Mouse (Mus musculus) heart, embryonic 16.5 days (tissue): ENCODE measurements around the gene Tmem161a. TPM values are rescaled to one million over a fixed set of nuclear protein-coding genes. Genes with fewer than 3 reads are reported as not detected.

ENCODE experiments used
- ATAC-seq: fragments of 200-750 bp; cut with Nextera tagmentation; replicated peaks from 2 replicates; pipeline ENCODE4 v1.8.0; 2017; ENCODE audit warnings: moderate number of reproducible peaks; ENCODE audit not compliant: insufficient read depth, low FRiP score; ENCODE audit errors: extremely low read depth
- H3K27ac ChIP-seq: fragments of 300-500 bp; sonication (generic); 2 replicates; pipeline ENCODE4 v1.5.1; 2014; ENCODE audit warnings: mild to moderate bottlenecking, low read length, control low read depth, moderate library complexity
- H3K27me3 ChIP-seq: fragments of 300-500 bp; sonication (generic); 2 replicates; pipeline ENCODE4 v1.6.1; 2014; ENCODE audit warnings: low read length, mixed read lengths; ENCODE audit not compliant: control insufficient read depth, insufficient read depth
- H3K36me3 ChIP-seq: fragments of 300-500 bp; sonication (generic); 2 replicates; pipeline ENCODE4 v1.6.1; 2014; ENCODE audit not compliant: control insufficient read depth, insufficient read depth
- H3K4me1 ChIP-seq: fragments of 300-500 bp; sonication (generic); 2 replicates; pipeline ENCODE4 v1.6.1; 2014; ENCODE audit warnings: low read length, mixed read lengths; ENCODE audit not compliant: control insufficient read depth, insufficient read depth
- H3K4me2 ChIP-seq: fragments of 300-500 bp; sonication (generic); 2 replicates; pipeline ENCODE4 v1.6.1; 2014; ENCODE audit warnings: low read depth, mild to moderate bottlenecking, control low read depth, low read length
- H3K4me3 ChIP-seq: fragments of 300-500 bp; sonication (generic); 2 replicates; pipeline ENCODE4 v1.5.1; 2014; ENCODE audit warnings: mild to moderate bottlenecking, control low read depth, low read length
- H3K9ac ChIP-seq: fragments of 300-500 bp; sonication (generic); 2 replicates; pipeline ENCODE4 v1.6.1; 2014; ENCODE audit warnings: low read length, control low read depth
- H3K9me3 ChIP-seq: fragments of 300-500 bp; sonication (generic); replicated peaks from 2 replicates; pipeline ENCODE4 v1.6.1; 2016; ENCODE audit warnings: low read length; ENCODE audit not compliant: control insufficient read depth
- WGBS: fragments of 180-500 bp; shearing (Covaris S2); extraction: QIAGEN DNeasy Blood & Tissue Kit; methylation state at CpG from one replicate; pipeline ENCODE4 v1.1.7; 2014; 5-methylcytosine and 5-hydroxymethylcytosine counted together
- polyA plus RNA-seq: library from polyadenylated mRNA; unstranded; fragments of >200 nt; fragmentation: Nextera tagmentation; extraction: Ambion mirVana; gene quantifications from 2 replicates; pipeline ENCODE4 v1.2.1, GENCODE M21; 2015

Gene Tmem161a
- polyA plus RNA-seq, 1 experiment from 2014 or later = 88.9 TPM

DNA sequence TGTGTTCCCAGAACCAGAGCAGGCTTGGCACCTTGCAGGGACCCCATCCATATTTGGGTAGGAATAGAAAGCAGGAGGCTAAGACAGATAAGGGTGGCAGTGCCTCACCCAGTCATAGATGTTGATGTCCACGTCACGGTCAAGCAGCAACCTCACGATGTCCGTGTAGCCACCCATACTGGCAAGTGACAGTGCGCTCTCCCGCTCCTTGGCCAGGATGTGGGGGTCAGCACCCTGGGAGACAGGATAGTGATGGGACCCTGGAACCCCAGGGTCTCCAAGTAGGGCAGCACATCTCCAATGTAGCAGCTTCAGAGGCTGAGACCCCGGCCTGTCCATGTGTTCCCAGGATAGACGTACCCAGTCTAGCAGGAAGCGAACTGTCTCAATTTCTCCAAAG is 37.2 kb upstream of the Tmem161a start:
- no peak overlapping the region for H3K4me3 ChIP-seq
- H3K4me2 ChIP-seq = no peak overlapping the region
- peaks cover 29% of the 10 kb centered on the region for H3K4me1 ChIP-seq
- H3K36me3 ChIP-seq = peaks cover 30% of the 10 kb centered on the region
- no peak for ATAC-seq
- H3K9ac ChIP-seq = no peak overlapping the region
- H3K27me3 ChIP-seq = no peaks in the 10 kb centered on the region
- no peaks in the 10 kb centered on the region for H3K9me3 ChIP-seq
- H3K27ac ChIP-seq = peak overlapping the region; percentile 66
- 69% methylated on average over 9 of the region's 9 CpGs for WGBS

DNA sequence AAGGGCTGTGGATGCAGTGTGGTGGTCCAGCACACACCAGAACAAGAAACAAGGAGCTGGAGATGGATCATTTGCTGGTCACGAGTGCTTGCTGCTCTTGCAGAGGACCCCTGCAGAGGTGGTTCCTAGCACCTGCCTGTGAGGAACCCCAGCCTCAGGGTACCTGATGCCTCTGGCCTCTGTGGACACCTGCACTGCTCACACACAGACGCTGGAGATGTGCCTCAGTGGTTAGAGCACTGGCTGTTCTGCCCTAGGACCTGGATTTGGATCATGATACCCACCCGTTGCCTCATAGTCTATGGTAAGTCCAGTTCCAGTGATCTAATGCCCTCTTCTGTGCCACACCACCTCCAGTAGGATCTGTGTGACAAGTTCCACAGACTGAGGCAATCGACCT is 35.6 kb upstream of the Tmem161a start:
- Histone ChIP-seq H3K4me2 (no peak overlapping the region), H3K9ac (no peak overlapping the region), H3K27ac (no peak overlapping the region), H3K9me3 (no peaks in the 10 kb centered on the region), H3K36me3 (peaks cover 30% of the 10 kb centered on the region), H3K4me1 (peaks cover 31% of the 10 kb centered on the region), H3K4me3 (no peak overlapping the region), H3K27me3 (no peaks in the 10 kb centered on the region)
- ATAC-seq = no peak
- WGBS = 84% methylated on average over 4 of the region's 4 CpGs

DNA sequence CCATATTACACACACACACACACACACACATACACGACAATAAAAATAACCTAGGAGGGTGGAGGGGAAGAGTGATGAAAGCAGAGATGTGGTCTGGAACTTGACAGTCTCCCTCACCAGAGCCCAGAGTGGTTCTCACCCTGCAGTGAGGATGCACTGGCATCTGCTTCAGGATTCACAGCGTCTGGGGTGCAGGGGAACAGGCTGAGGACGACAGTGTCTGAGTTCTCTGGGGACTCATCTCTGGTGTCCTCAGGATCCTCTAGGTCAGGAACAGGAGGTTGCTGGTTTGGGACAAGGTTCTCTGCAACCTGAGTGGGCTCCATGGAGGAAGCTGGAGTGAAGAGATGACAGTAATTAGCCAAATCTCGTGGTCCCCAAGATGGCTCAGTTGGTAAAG is 34.3 kb upstream of the Tmem161a start:
- no peaks in the 10 kb centered on the region for H3K27me3 ChIP-seq
- peak overlapping the region; percentile 80 for H3K4me2 ChIP-seq
- WGBS = 68% methylated on average over 4 of the region's 4 CpGs
- H3K9me3 ChIP-seq = no peaks in the 10 kb centered on the region
- peak overlapping the region; percentile 74 for H3K4me3 ChIP-seq
- no peak for ATAC-seq
- peaks cover 29% of the 10 kb centered on the region for H3K4me1 ChIP-seq
- peaks cover 26% of the 10 kb centered on the region for H3K36me3 ChIP-seq
- H3K27ac ChIP-seq = peak overlapping the region; percentile 88
- peak overlapping the region; percentile 86 for H3K9ac ChIP-seq

DNA sequence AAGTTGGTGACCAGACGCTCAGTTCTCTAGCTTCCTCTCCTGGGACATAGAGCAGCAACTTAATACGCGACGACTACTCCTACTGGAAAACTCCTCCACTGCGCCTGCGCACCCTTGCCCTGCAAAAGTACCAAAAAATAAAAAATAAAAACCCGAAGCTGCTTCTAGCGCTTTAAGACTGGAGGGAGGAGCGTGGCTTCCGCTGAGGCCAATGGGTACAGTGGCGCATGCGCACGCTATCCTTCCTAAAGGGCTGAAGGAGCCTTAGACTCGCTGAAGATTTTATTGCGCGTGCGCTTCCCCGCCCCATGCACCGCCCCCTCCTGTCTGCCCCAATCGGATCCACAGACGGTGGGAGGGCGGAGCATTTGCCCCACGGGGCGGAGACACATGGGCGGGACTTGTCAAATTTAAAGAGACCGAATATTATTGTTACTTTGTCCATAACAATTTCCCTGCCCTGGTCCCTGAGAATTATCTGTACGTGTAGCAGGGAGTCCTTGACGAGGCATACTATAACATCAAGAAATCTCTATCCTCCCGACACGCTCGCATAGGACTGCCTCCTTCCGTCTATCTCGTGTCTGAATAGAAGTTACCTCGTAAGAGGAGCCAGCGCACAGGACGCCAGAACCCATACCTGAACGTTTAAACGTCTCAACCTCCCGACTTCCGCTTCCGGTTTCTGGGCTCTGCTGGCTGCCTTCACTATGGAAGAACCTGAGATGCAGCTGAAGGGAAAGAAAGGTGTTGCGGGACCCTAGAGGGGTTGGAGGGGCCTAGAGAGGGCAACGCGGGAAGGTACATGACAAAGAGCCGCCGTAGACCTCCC is 32.9 kb upstream of the Tmem161a start, which contains the start of the genes Rfxank, Borcs8 and Mef2b:
Gene Rfxank, minus strand, starts transcription at position 129 of the 832 bp plus-strand sequence.
Gene Borcs8, plus strand, starts transcription at position 474 of the 832 bp plus-strand sequence.
Gene Mef2b, plus strand, starts transcription at position 686 of the 832 bp plus-strand sequence.
- no peaks in the 10 kb centered on the region for H3K27me3 ChIP-seq
- peak; percentile 97 for ATAC-seq

DNA sequence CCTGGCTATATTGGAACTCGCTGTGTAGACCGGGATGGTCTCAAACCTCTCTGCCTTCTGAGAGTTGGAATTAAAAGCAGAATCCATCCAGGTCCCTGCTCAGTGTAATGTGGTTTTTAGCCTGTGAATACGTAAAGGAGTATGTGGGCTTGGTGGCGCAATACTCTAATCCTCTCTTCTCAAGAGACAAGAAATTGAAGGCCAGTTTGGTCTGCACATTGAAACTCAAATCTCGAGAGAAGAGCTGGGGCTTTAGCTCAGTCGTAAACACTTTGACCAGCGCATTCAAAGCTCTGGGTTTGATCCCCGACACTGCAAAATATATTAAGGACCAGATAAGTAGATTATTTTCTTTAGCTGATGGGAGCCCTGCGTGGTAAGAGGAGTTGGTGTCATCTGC is 32.2 kb upstream of the Tmem161a start:
- WGBS = 8% methylated on average over 9 of the region's 9 CpGs
- Histone ChIP-seq H3K9me3 (no peaks in the 10 kb centered on the region), H3K9ac (peak overlapping the region; percentile 78), H3K27ac (peak overlapping the region; percentile 81), H3K36me3 (peaks cover 16% of the 10 kb centered on the region; the same call in 1 of the 2 replicates), H3K27me3 (no peaks in the 10 kb centered on the region), H3K4me1 (peaks cover 24% of the 10 kb centered on the region), H3K4me3 (peak overlapping the region; percentile 74), H3K4me2 (peak overlapping the region; percentile 88)
- ATAC-seq = no peak

More for the DNA sequence above, 32.9 kb upstream of the Tmem161a start, which contains the start of the genes Rfxank, Borcs8 and Mef2b:
- Histone ChIP-seq H3K4me1 (peaks cover 29% of the 10 kb centered on the region), H3K27ac (peak within 1 kb of the TSS; percentile 88), H3K9ac (peak within 1 kb of the TSS; percentile 86), H3K9me3 (no peaks in the 10 kb centered on the region), H3K36me3 (peaks cover 17% of the 10 kb centered on the region), H3K4me2 (peak within 1 kb of the TSS; percentile 88), H3K4me3 (peak within 1 kb of the TSS; percentile 74)
- under 1% methylated on average over 46 of the region's 46 CpGs for WGBS

DNA sequence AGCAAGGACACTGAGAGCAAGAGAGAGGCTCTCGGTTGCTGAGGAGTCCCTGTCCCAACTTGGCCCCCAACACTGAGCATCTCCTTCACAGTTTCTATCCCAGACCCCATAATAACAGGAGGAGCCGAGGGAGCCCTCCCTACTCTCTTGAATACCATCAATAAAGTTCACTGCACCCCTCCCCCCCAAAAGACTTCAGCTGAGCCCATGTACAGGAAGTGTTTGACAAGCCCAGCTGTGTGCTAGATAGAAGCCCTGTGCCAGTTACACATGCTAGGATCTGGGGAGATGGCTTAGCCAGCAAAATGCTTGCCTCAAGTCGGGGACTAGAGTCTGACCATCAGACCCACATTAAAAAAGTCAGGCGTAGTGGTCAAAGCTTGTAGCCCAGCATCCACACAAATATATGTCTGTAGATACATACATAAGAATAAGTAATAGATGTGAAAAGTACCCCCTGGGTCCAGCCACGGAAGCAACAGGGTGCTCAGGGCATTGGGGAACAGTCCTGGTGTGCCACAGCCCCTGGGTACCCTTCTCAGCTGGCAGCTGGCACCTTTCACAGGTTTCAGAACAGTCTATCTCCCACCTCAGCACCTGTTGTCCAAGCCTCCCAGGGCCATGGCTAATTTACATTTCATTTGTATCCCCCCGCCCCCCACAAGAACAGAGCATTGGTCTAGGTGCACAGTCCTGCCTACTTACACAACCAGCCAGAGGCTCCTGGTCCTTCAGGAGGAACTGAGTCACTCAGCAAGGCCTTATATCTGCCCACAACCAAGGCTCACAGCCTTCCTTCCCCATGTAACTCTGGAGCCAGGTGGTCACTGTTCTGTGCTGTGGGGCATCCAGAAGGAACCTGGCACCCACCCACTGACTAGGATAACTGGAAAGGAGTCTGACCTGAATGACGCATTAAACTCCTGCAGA is 24.2 kb upstream of the Tmem161a start:
- Histone ChIP-seq H3K27me3 (peaks cover 6% of the 10 kb centered on the region), H3K4me2 (no peak overlapping the region), H3K4me3 (no peak overlapping the region), H3K27ac (no peak overlapping the region), H3K9ac (no peak overlapping the region), H3K36me3 (peaks cover 16% of the 10 kb centered on the region; the same call in 1 of the 2 replicates), H3K4me1 (peaks cover 6% of the 10 kb centered on the region; the same call in 1 of the 2 replicates), H3K9me3 (no peaks in the 10 kb centered on the region; the same call in 1 of the 2 replicates)
- WGBS = 88% methylated on average over 7 of the region's 7 CpGs
- no peak for ATAC-seq

DNA sequence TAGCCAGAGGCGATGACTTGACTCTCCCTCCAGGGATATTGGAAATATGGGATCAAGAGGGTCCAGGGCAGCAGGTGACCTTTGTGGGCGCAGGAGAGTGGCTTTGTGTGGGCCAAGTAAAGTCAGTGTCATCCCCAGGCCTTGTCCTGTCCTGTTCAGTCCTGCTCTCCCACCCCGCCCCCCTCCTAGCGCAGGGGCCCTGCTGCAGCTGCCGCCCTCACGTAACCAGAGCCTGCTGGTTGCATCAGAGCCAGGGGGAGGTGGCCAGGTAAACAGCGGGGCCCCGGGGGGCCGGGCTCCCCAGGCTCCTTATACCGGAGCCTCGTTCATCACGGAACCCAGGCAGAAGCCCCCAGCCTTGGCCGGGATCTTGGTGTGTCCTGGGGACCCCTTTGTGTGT is 22.0 kb upstream of the Tmem161a start:
- Histone ChIP-seq H3K4me1 (peaks cover 6% of the 10 kb centered on the region; the same call in 1 of the 2 replicates), H3K27ac (no peak overlapping the region), H3K36me3 (peaks cover 9% of the 10 kb centered on the region; the same call in 1 of the 2 replicates), H3K9ac (peak overlapping the region; percentile 49), H3K4me3 (no peak overlapping the region), H3K27me3 (peaks cover 6% of the 10 kb centered on the region), H3K9me3 (no peaks in the 10 kb centered on the region; the same call in 1 of the 2 replicates), H3K4me2 (no peak overlapping the region)
- no peak for ATAC-seq
- WGBS = 14% methylated on average over 13 of the region's 13 CpGs

DNA sequence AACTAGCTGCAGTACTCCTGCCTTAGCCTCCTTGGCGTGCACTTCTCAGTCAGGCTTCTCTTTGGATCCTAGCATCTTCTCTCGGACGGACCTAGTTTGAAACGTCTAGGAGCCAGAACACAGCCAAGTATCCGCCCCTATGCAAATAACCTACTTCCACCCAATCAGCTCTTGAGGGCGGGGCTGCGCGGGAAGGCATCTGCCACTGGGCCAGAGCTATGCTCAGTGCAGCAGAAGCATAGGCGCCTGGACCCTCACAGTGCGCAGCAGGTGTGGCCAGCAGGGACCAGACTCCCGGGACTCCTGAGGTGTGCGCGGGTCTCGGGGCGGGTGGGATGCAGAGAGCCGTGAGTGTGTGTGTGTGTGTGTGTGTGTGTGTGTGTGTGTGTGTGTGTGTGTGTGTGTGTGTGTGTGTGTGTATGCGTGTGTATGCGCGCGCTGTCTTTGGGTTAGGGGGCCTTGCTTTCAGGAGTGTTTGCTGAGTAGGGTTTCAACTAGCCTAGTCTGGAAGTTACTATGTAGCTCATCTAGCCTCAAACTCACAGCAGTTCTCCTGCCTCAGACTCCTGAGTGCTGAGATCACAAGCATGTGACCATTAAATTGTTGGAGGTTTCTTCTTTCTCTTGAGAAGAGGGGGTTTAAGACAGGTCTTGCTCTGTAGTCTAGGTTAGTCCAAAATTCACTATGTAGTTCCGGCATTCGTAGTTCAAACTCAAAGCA is 19.5 kb upstream of the Tmem161a start:
- Histone ChIP-seq H3K4me1 (peaks cover 6% of the 10 kb centered on the region; the same call in 1 of the 2 replicates), H3K9ac (no peak overlapping the region), H3K4me3 (peak overlapping the region; percentile 9; the same call in 1 of the 2 replicates), H3K27ac (no peak overlapping the region), H3K27me3 (peaks cover 8% of the 10 kb centered on the region), H3K9me3 (no peaks in the 10 kb centered on the region; the same call in 1 of the 2 replicates), H3K4me2 (peak overlapping the region; percentile 48), H3K36me3 (no peaks in the 10 kb centered on the region)
- peak; percentile 89 for ATAC-seq
- 15% methylated on average over 22 of the region's 22 CpGs for WGBS
